Mouse (Mus musculus): ENCODE data around the gene Pgs1. TPM values are rescaled to one million over a fixed set of nuclear protein-coding genes. Genes with fewer than 3 reads are reported as not detected.

Pgs1 gene
- total RNA-seq, 1 experiment from 2014 or later, result 51.2 TPM

DNA sequence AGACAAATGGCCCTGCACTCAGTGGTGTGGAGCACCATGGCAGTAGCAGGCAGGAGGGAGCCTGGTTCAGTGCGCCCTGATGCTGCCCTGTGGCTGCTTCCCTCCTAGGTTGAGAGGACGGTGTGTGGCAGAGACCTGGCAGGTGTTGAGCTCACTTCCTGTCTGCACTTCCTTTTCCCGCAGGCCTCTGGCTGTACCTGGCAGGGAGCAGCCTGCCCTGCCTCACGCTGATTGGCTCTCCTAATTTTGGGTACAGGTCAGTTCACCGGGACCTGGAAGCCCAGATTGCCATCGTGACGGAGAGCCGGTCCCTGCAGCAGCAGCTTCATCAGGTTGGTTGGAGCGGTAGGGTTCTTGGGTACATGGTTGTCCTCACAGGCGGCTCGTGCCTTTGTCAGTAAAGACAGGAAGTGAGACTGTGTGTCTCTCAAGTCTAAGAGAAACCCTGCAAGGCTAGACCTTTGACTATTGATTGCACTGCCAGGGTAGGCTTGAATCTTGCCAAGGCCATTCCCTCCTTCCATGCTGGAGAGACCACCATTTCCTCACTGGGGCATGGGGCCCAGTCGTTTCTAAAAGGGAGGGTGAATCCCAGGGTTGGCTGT is 28.4 kb downstream of the Pgs1 start:
- ATAC-seq (ENCODE audit: extremely low read depth, insufficient number of reproducible peaks, low FRiP score, poor library complexity, severe bottlenecking), result peak; percentile 40

DNA sequence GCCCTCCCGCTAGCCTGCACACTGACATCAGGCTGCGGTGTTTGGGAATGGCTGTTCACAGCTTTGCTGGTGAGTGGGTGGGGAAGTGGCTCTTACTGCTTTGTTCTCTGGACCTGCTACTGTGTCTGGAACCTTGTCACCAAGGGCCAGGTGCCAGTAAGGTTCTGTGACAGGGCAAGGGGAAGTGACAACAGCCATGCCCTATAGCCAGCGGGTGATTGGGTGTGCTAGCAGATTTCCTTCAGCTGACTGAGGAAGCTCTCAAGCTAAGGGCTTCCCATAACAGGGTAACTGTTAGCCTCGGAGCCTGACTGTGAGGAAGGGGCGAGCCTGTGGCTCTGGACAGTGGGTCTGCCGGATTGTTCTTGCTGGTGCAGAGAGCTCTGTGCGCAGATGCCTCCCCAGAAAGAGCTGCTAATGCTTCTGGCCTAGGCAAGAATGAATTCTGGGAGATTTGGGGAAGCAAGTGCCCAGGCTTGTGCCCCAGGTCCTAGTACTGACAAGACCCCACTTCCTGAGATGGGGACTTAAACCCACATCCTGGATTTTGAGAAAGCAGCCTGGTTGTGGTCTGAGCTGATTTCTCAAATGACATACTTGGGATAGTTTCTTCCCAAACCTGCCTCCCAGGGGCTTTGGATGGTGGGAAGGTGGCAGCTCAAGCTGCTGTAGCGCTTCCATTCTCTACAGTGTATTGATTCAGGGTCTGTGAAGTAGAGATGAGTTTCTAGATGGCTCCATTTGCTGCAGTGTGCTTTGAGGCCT is 29.5 kb downstream of the Pgs1 start:
- peak; percentile 63; the same call in 1 of the 2 replicates for ATAC-seq (ENCODE audit: extremely low read depth, insufficient number of reproducible peaks, low FRiP score, poor library complexity, severe bottlenecking)

DNA sequence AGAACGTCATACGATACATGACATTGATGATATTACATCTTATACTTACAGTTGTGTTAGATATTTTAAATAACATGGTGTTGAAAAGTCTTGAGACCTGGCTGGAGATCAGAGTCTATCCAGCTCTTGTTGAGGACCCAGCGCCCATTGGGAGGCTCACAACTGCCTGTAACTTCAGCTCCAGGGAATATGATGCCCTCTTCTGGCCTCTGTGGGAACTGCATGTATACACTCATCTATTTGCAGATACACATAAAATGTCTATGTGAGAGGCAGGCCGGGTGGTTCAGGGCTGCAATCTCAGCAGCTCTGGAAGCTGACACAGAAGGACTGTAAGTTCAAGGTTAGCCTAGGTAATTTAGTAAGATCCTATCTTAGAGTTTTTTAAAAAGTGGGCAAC is 32.2 kb downstream of the Pgs1 start:
- no peak for ATAC-seq (ENCODE audit: extremely low read depth, insufficient number of reproducible peaks, low FRiP score, poor library complexity, severe bottlenecking)

DNA sequence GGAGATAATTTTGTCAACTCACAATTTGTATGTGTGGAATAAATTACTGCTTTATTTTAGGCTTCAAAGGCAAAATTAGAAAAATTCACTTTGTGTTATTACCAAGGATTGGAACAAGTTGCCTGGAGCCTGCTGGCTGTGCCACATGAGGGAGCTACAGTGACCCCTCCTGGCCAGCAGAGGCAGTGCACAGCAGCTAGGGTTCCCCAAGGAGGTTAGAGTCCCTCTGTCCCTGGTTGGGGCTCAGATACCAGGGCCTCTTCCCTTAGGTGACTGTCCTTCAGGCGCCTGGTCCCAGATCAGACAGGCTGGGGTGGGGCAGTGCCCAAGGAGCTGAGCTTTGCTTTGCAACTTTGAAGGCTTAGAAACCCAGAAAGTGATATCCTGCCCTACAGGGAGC is 35.7 kb downstream of the Pgs1 start:
- ATAC-seq (ENCODE audit: extremely low read depth, insufficient number of reproducible peaks, low FRiP score, poor library complexity, severe bottlenecking), result peak; percentile 72

DNA sequence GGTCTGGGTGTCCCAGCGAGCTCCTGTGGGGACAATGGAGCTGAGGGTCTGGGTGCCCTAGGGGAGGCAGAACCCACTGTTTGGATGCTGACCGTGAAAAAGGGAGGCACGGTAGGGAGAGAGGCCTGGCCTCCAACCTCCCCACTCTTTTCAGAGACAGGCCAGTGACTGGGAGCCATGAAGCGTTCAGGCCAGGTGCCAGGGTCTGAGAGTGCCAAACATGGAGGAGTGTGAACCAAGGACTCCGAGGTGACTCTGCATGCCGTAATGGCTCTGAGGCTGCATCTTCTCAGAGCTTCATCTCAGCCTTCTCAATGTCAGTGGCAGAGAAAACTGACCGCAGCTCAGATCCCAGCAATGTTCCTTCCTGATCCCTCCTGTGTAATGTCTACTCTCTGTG is 37.4 kb downstream of the Pgs1 start:
- ATAC-seq (ENCODE audit: extremely low read depth, insufficient number of reproducible peaks, low FRiP score, poor library complexity, severe bottlenecking), result no peak

DNA sequence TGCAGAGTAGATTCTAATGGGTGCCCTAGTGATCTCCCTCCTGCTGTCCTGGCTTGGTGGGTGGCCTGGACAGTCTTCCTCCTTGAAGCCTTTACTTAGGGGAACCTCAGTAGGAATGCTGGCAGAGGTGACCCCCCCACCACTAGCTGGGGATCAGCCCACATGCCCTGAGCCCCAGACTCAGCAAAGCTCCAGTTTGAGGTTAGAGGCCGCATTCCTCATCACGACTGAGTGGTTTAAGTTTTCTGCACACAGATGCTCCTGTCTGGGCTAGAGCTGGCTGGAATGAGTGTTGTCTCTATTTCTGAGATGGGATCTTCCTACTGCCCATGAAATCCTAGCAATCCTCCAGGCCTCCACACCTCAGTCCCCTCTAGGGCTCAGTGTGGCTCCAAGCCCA is 38.0 kb downstream of the Pgs1 start:
- ATAC-seq (ENCODE audit: extremely low read depth, insufficient number of reproducible peaks, low FRiP score, poor library complexity, severe bottlenecking), result no peak

DNA sequence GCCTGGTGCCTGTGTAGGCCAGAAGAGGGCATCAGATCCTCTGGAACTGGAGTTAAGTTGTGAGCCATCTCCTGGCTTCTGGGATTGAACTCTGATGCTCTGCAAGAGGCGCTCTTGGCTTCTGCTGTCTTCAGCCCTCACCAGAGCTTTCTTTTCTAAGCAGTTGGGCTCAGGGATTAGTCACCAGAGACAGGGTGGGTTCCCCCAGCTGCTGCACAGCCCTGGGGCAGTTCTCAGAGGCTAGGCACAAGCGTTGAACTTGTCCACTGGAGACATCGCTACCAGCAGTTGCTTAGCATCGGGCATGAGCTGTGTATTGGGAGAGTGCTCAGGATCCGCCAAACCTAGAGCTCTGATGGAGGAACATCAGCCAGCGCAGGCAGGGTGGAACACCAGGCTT is 43.1 kb downstream of the Pgs1 start:
- ATAC-seq (ENCODE audit: extremely low read depth, insufficient number of reproducible peaks, low FRiP score, poor library complexity, severe bottlenecking), result no peak

DNA sequence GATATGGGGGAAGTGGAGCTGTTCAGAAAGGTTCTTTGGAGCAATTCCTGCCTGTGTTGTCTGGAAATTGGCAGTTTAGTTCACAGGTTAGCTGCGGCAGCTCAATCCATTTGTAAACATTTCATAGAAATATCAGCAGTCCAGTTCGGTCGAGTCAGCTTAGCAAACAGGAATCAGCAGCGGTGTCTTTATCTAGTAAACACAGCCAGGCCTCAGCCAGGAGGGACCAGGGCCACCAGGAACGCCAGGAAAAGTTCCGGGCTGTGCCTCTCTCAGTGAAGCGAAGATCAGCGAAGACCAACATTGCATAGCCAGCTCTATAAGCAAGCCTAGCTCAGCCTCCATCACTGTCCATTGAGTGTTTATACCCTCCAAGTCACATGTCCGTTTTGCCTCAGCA is 45.0 kb downstream of the Pgs1 start:
- ATAC-seq (ENCODE audit: extremely low read depth, insufficient number of reproducible peaks, low FRiP score, poor library complexity, severe bottlenecking), result no peak

DNA sequence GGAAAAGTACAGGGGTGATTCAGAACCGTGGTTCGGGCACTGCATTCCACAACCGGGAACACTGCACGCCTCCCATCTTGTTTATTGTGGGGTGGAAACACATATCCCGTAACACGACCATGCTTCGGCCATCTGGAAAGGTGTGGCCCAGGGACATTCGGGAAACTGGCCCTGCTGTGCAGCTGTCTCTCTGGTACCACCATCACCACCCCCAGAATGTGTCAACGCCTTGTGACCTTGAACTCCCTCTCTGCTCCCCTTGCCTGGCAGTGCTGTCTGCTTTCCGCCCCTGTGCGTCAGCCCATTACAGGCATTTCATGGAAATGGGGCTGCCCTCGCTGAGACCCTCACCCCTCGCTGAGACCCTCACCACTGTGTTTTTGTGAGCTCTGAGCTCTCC is 48.3 kb downstream of the Pgs1 start:
- no peak for ATAC-seq (ENCODE audit: extremely low read depth, insufficient number of reproducible peaks, low FRiP score, poor library complexity, severe bottlenecking)

DNA sequence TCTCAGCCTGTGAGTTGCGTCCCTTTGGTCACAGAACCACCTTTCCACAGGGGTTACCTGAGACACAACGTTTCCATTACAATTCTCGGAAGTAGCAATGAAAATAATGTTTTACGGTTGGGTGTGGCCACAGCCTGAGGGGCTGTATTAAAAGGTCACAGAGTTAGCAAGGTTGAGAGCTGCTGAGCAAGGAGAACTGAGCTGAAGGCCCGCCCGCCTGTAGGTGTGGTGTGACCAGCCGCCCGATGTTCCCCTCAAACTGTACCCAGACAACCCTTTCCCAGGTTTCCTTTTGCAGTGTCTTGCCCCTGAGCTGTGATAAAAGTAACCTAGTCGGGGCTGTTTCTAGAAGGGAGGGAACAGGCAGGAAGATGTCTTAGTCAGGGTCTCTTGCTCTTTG is 49.0 kb downstream of the Pgs1 start:
- ATAC-seq (ENCODE audit: extremely low read depth, insufficient number of reproducible peaks, low FRiP score, poor library complexity, severe bottlenecking), result no peak

DNA sequence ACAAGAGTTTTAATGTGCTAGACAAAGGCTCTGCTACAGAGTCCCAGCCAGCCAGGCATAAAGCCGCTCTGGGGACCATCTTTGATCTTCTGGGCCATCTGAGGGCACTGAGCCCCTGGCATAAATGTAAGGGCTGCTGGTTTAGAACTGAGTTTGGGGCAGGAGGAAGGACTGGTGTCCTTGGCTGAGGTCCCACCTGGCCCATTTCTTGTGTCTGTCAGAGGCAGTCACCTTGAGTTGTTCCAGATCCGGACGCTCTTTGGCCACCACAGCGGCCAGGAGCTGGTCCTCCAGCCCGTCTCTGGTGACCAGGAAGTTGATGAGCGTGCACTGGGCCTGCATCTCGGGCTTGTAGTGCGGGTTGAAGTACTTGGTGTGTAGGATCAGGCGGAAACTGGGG is 56.7 kb downstream of the Pgs1 start:
- no peak for ATAC-seq (ENCODE audit: extremely low read depth, insufficient number of reproducible peaks, low FRiP score, poor library complexity, severe bottlenecking)

DNA sequence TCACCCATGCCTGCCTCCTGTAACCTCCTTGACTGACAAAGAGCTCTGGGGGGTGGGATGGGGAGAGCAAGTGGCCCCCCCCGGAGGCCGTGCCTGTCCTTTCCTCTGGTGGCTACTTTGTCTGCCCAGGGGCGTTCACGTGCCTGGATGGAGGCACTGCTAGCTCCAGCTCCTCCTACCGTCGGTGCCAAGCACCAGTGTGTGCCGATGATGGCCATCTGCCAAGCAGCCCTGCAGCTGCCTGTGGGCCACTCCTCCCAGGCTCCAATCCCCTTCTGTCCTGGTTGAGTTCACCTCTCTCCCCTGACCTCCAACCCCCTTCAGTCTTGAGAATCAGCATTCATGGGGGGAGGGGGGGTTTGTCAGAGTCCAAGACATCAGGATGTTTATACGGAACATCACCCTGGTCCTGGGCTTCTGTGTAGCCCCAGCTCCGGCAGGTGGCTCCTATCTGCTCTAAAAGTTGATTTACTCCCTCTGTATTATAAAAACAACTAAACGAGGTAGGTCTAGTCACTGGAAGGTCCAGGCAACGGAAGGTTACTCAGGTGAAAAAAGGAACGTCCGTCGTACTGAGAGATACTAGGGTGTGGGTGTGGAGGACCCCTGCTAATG is 57.3 kb downstream of the Pgs1 start:
- no peak for ATAC-seq (ENCODE audit: extremely low read depth, insufficient number of reproducible peaks, low FRiP score, poor library complexity, severe bottlenecking)

DNA sequence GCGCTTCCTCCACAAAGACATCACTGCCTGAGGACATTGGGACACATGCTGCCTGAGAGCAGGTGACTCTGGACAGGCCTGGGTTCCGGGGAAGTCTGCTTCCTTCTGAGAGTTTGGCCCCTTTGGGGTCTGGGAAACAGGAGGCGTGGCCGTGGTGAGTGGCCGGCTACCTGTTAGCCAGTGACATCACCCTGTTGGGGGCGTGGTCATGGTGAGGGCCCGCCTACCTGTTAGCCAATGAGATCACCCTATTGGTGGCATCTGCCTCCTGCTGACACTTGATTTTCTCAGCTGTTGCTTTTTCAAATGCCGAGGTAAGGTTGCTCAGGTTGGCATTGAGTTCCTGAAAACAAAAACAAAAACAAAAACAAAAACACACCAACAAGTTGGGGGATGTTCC is 63.5 kb downstream of the Pgs1 start:
- ATAC-seq (ENCODE audit: extremely low read depth, insufficient number of reproducible peaks, low FRiP score, poor library complexity, severe bottlenecking), result no peak

DNA sequence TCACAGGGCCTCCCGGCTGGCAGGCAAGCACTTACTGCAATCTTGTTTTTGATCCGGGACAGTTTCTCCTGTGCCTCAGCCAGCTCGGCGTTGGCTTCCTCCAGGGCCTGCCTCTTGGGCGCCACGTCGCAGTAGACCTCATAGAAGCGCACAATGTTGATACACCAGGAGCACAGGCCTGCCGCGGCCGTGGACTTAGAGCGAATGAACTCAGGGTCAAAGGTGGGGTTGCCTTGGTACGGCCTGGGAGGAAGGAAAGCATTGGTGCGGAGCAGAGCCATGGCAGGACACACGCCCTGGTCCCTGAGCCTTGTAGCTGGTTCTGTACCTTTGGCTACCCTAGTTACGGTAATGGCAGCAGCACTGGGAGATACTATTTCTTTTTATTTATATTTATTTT is 64.1 kb downstream of the Pgs1 start:
- ATAC-seq (ENCODE audit: extremely low read depth, insufficient number of reproducible peaks, low FRiP score, poor library complexity, severe bottlenecking), result no peak

DNA sequence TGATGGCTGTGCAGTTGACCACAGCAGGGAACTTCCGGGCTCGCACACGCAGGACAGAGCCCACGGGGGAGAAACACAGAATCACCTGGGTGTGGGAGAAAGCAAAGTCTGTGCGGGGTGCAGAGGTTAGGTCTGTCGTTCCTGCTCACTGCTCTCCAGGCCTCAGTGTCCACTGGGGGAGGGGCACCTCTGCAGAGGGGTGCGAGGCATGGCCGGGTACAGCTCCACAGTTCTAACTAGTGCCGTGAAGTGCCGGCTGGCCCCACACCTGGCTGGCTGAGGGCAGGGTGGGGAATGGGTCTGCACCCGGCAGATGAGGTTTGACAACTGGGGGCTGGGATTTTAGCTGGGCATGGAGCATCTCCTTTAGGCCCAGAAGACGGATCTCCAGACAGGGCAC is 72.3 kb downstream of the Pgs1 start:
- no peak for ATAC-seq (ENCODE audit: extremely low read depth, insufficient number of reproducible peaks, low FRiP score, poor library complexity, severe bottlenecking)

DNA sequence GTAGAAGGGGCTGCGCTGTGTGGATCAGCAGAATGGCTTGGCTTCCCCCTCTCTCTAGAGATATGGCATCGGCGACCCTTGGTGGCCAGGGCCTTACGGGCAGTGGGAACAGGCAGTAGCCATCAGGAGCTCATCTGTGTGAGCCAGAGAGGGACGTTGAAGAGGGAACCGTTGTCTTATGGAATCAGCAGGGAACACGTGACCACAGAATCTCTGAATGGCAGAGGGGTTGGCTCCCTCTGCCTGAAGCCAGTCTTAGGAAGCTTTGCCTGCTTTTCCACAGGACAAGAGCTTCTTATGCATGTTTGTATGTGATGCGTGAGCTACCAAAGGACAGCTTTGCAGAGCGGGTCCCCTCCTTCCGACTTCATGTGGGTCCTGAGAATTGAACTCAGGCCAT is 72.8 kb downstream of the Pgs1 start:
- ATAC-seq (ENCODE audit: extremely low read depth, insufficient number of reproducible peaks, low FRiP score, poor library complexity, severe bottlenecking), result no peak

DNA sequence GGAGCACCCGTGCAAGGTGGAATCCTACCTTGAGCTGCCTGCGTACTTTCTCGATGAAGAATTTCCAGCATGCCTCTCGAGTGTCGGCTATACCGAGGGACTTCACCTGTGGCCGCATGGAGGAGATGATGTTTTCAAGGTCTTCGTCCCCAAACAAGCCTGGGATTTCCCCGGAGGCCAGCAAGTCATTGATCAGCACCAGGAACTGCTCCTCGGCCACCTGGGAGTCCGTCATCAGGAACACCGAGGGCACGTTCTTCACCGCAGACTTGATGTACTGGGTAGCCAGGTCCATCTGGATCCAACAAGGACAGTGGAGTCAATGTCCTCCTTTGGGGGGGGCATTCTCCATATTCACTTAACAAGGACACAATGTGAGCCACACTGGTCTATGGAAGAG is 73.9 kb downstream of the Pgs1 start:
- no peak for ATAC-seq (ENCODE audit: extremely low read depth, insufficient number of reproducible peaks, low FRiP score, poor library complexity, severe bottlenecking)

DNA sequence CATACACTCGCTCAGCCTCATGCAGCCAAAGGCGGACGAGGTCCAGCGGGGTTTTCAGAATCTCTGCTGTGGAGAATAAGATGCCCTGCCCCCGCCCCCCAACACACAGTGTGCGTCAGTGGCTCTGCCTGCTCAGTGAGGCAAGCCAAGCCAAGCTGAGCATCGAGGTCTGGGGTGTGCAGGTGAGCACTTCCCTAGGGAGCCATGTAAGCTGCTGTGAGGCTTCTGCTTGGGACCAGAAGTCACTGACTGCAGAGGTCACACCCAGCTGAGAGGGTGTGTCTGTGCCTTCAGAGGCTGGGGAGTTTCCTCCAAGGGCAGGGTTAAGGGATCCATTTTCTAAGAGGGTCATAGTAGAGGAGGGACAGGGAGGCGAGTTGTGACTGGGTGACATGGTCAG is 81.5 kb downstream of the Pgs1 start:
- no peak; the same call in 1 of the 2 replicates for ATAC-seq (ENCODE audit: extremely low read depth, insufficient number of reproducible peaks, low FRiP score, poor library complexity, severe bottlenecking)

DNA sequence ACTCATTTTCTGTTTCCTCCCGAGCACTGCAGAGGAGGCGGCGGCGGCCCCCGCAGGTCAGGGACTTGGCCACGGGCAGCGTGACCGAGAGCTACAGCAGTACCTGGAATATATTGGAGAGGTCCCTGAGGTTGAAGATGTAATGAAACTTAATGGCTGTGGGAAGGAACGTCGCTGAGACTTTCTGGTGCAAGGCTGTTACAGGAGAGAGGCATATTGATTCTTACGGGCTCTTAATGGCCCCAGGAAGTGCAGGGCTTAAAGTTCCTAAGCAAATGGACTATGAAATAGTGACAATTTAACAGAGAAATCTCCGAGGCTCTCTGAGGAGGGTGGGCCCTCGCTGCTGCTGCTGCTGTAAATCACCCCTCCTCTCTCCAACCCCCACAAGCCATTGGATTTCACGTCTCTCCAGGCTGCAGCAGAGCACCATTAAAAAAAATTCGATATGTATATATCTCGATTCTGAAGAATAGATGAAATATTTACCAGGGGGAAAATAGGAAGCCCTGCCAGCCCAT is 82.8 kb downstream of the Pgs1 start:
- ATAC-seq (ENCODE audit: extremely low read depth, insufficient number of reproducible peaks, low FRiP score, poor library complexity, severe bottlenecking), result no peak

DNA sequence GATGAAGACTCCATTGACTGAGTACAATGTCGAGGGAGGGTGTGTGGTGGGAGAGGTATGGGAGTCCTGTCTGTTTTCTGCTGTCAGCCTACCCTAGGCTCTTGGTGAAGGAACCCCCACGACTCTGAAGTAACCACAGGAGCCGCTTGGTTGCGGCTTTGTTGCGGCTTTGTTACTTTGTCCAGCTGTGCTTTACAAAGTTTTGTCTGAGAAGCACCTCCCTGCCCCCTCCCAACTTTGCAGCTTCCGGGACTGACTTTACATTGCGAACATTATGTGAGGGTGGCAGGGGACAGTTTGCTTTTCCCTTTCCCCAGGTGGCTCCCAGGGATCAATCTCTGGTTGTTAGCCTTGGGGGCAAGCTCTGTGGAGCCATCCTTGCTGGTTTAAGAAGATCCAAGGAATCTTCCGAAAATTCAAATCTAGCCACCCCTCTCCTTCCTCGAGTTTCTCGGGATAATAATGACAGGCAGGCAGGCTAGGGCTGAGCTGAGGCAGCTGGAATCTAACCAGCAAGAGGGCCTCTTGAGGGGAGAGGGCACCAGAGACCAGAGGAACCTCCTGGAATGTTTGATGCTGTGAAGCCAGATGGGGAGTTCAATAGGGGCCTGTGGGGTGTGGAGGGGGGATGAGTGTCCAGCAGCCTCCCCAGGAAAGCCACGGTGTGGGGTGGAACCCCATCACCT is 85.3 kb downstream of the Pgs1 start:
- no peak for ATAC-seq (ENCODE audit: extremely low read depth, insufficient number of reproducible peaks, low FRiP score, poor library complexity, severe bottlenecking)
